Mouse (Mus musculus): ENCODE results near the gene Lrp4. TPM values are rescaled to one million over a fixed set of nuclear protein-coding genes. Genes with fewer than 3 reads are reported as not detected.

Gene Lrp4
- polyA plus RNA-seq, 1 experiment from 2014 or later, result 8.5 TPM

DNA sequence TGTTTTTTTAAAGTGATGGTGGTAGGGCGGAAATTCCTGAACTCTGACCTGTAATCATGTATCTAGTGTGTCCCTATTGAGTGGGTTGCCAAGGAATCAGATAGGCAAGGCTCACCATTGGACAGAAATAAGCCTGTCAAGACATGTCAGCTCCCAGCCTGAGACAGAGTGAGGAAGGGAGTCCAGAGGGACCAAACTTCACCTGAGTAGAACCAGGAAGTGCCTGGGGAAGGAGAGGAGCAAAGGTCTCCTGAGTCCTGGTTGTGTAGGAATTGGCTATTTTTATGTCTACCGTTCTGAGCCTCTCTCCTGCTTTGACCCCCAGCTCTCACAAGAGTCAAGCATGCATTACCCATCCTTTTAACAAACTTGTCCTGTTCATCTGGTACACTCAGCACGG is 8.6 kb downstream of the Lrp4 start:
- no peak overlapping the region for H3K4me3 ChIP-seq (ENCODE audit: low read depth, low read length)
- 78% methylated on average over 3 of the region's 3 CpGs for WGBS
- no peak overlapping the region for H3K9ac ChIP-seq (ENCODE audit: low read length)
- peaks cover 30% of the 10 kb centered on the region for H3K4me1 ChIP-seq (replicated peaks; ENCODE audit: control insufficient read depth, insufficient read depth, low read length)
- no peak overlapping the region for H3K4me2 ChIP-seq (ENCODE audit: low read length)
- H3K27ac ChIP-seq (ENCODE audit: low read depth), result no peak overlapping the region
- H3K9me3 ChIP-seq (ENCODE audit: control insufficient read depth, low read length), result no peaks in the 10 kb centered on the region
- H3K36me3 ChIP-seq (ENCODE audit: control insufficient read depth, insufficient read depth, low read length), result peaks cover 2% of the 10 kb centered on the region; the same call in 1 of the 2 replicates
- H3K27me3 ChIP-seq (replicated peaks; ENCODE audit: control insufficient read depth, insufficient read depth, low read length), result no peaks in the 10 kb centered on the region
- no peak for DNase-seq (ENCODE audit: low spot score)
- no peak for ATAC-seq (replicated peaks; ENCODE audit: low FRiP score, low TSS enrichment, low read depth)

DNA sequence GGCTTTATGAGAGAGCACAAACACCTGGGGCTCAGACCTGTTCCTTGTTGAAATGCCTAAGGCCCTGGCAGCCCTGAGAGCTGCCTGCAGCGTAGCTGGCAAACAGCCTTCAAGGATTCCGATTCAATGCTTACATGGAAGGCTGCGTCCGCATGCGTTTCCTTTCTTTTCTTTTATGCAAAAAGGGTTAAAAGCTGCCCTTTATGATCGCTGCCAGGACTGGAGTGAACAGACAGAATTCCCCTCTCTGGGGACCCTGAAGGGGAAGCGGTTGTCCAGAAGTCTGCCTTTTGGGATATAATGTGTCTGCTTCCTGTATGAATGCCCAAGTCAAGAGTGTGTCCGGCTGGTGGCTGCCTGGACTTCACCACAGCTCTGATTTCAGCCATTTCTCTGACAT is 10.3 kb downstream of the Lrp4 start:
- ATAC-seq (replicated peaks; ENCODE audit: low FRiP score, low TSS enrichment, low read depth) (no peak), DNase-seq (ENCODE audit: low spot score) (no peak)
- WGBS, result 66% methylated on average over 8 of the region's 8 CpGs
- H3K9ac ChIP-seq (ENCODE audit: low read length), result no peak overlapping the region
- no peaks in the 10 kb centered on the region for H3K27me3 ChIP-seq (replicated peaks; ENCODE audit: control insufficient read depth, insufficient read depth, low read length)
- no peak overlapping the region; the same call in 1 of the 2 replicates for H3K27ac ChIP-seq (ENCODE audit: low read depth)
- peaks cover 14% of the 10 kb centered on the region for H3K4me1 ChIP-seq (replicated peaks; ENCODE audit: control insufficient read depth, insufficient read depth, low read length)
- H3K36me3 ChIP-seq (ENCODE audit: control insufficient read depth, insufficient read depth, low read length), result peaks cover 14% of the 10 kb centered on the region
- H3K9me3 ChIP-seq (ENCODE audit: control insufficient read depth, low read length), result no peaks in the 10 kb centered on the region
- H3K4me3 ChIP-seq (ENCODE audit: low read depth, low read length), result no peak overlapping the region
- no peak overlapping the region for H3K4me2 ChIP-seq (ENCODE audit: low read length)

DNA sequence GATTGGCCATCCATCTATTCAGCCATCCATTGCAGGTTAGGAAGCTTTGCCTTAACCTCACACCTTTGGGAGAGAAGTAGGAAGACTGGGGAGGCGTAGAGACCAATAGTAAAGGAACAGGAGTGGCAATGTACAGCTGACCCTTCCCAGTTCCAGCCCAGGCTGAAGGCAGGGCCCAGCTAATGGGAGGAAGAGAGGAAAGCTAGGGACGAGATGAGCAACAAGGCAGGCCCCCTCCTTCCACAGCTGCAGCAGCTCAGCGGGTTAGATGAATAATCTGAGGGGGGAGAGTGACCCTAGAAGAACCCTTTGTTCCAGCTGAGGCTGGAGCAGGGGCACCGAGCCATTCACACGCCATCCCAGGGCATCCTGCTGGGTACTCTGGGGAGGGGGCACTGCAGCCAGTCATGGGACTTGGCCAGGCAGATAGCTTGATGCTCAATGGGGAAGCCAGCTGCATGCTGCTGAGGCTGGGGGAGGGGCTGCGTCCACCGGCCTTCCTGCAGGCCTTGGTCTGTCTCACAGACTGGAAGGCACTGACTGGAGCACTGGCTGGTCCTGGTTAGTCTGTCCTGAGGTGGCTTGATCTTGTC is 12.8 kb downstream of the Lrp4 start:
- no peak overlapping the region for H3K4me2 ChIP-seq (ENCODE audit: low read length)
- peaks cover 38% of the 10 kb centered on the region for H3K36me3 ChIP-seq (ENCODE audit: control insufficient read depth, insufficient read depth, low read length)
- 38% methylated on average over 7 of the region's 7 CpGs for WGBS
- H3K27ac ChIP-seq (ENCODE audit: low read depth), result no peak overlapping the region
- H3K4me3 ChIP-seq (ENCODE audit: low read depth, low read length), result no peak overlapping the region
- peaks cover 8% of the 10 kb centered on the region for H3K4me1 ChIP-seq (replicated peaks; ENCODE audit: control insufficient read depth, insufficient read depth, low read length)
- no peaks in the 10 kb centered on the region for H3K9me3 ChIP-seq (ENCODE audit: control insufficient read depth, low read length)
- DNase-seq (ENCODE audit: low spot score) (no peak), ATAC-seq (replicated peaks; ENCODE audit: low FRiP score, low TSS enrichment, low read depth) (no peak)
- no peaks in the 10 kb centered on the region for H3K27me3 ChIP-seq (replicated peaks; ENCODE audit: control insufficient read depth, insufficient read depth, low read length)
- no peak overlapping the region for H3K9ac ChIP-seq (ENCODE audit: low read length)

DNA sequence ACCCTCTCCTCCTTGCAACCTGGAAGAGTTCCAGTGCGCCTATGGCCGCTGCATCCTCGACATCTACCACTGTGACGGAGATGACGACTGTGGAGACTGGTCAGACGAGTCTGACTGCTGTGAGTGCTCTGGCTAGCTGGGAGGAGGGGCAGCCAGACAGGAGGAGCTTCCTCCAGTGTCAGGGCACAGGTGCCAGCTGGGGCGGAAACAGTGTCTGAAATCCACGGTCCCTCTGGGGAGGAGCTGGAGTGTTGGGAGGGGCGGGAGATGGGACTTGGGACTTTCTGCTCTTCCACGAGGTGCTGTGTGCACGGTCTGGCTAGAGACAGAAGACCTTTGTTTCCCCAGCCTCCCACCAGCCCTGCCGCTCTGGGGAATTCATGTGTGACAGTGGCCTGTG is 17.0 kb downstream of the Lrp4 start:
- ATAC-seq (replicated peaks; ENCODE audit: low FRiP score, low TSS enrichment, low read depth) (peak; percentile 84), DNase-seq (ENCODE audit: low spot score) (peak; percentile 79)
- H3K27ac ChIP-seq (ENCODE audit: low read depth), result no peak overlapping the region
- no peaks in the 10 kb centered on the region for H3K27me3 ChIP-seq (replicated peaks; ENCODE audit: control insufficient read depth, insufficient read depth, low read length)
- no peak overlapping the region for H3K4me3 ChIP-seq (ENCODE audit: low read depth, low read length)
- H3K9me3 ChIP-seq (ENCODE audit: control insufficient read depth, low read length), result no peaks in the 10 kb centered on the region
- peaks cover 8% of the 10 kb centered on the region; the same call in 1 of the 2 replicates for H3K4me1 ChIP-seq (replicated peaks; ENCODE audit: control insufficient read depth, insufficient read depth, low read length)
- no peak overlapping the region for H3K9ac ChIP-seq (ENCODE audit: low read length)
- peaks cover 77% of the 10 kb centered on the region for H3K36me3 ChIP-seq (ENCODE audit: control insufficient read depth, insufficient read depth, low read length)
- WGBS, result 56% methylated on average over 12 of the region's 12 CpGs
- H3K4me2 ChIP-seq (ENCODE audit: low read length), result no peak overlapping the region

DNA sequence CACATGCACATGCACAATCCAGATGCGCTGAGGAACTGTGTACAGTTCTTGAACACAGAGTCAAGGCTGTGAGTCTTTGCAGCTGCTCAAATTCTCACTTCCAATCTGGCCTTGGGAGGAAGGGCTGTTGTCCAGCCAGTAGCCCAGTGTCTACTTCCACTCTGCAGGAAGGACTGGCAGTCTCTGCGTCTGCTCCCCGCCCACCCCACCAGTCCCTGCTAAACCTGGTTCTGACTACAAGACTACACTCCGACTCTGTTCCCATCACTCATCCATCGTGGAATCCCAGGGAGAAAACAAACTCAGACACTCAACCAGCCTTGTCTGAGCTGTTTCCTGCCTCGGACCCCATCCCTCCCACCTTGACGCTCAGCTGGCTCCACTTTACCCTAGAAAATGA is 18.5 kb downstream of the Lrp4 start:
- no peak overlapping the region for H3K4me2 ChIP-seq (ENCODE audit: low read length)
- no peak overlapping the region for H3K9ac ChIP-seq (ENCODE audit: low read length)
- WGBS, result 61% methylated on average over 7 of the region's 7 CpGs
- no peak overlapping the region for H3K4me3 ChIP-seq (ENCODE audit: low read depth, low read length)
- no peaks in the 10 kb centered on the region for H3K4me1 ChIP-seq (replicated peaks; ENCODE audit: control insufficient read depth, insufficient read depth, low read length)
- no peak for ATAC-seq (replicated peaks; ENCODE audit: low FRiP score, low TSS enrichment, low read depth)
- H3K27me3 ChIP-seq (replicated peaks; ENCODE audit: control insufficient read depth, insufficient read depth, low read length), result no peaks in the 10 kb centered on the region
- H3K27ac ChIP-seq (ENCODE audit: low read depth), result no peak overlapping the region
- DNase-seq (ENCODE audit: low spot score), result no peak
- H3K9me3 ChIP-seq (ENCODE audit: control insufficient read depth, low read length), result no peaks in the 10 kb centered on the region
- peaks cover 88% of the 10 kb centered on the region for H3K36me3 ChIP-seq (ENCODE audit: control insufficient read depth, insufficient read depth, low read length)

DNA sequence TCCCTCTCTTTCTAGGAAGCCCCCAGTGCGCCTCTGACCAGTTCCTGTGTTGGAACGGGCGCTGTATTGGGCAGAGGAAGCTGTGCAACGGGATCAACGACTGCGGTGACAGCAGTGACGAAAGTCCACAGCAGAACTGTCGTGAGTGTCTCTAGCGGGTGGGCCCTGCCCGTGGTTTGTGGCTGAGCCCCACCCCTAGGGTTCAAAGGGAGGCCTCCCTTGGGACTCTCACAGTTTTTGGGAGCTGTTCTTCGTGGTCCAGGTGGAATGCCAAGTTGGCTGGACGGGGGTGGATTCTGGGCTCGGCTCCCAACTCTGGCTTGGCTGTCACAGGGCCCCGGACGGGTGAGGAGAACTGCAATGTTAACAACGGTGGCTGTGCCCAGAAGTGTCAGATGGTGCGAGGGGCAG is 18.9 kb downstream of the Lrp4 start:
- no peak for ATAC-seq (replicated peaks; ENCODE audit: low FRiP score, low TSS enrichment, low read depth)
- H3K9me3 ChIP-seq (ENCODE audit: control insufficient read depth, low read length), result no peaks in the 10 kb centered on the region
- no peak overlapping the region for H3K27ac ChIP-seq (ENCODE audit: low read depth)
- H3K36me3 ChIP-seq (ENCODE audit: control insufficient read depth, insufficient read depth, low read length), result peaks cover 83% of the 10 kb centered on the region
- no peaks in the 10 kb centered on the region for H3K4me1 ChIP-seq (replicated peaks; ENCODE audit: control insufficient read depth, insufficient read depth, low read length)
- H3K27me3 ChIP-seq (replicated peaks; ENCODE audit: control insufficient read depth, insufficient read depth, low read length), result no peaks in the 10 kb centered on the region
- DNase-seq (ENCODE audit: low spot score), result no peak
- no peak overlapping the region for H3K4me2 ChIP-seq (ENCODE audit: low read length)
- H3K9ac ChIP-seq (ENCODE audit: low read length), result no peak overlapping the region
- 74% methylated on average over 17 of the region's 17 CpGs for WGBS
- H3K4me3 ChIP-seq (ENCODE audit: low read depth, low read length), result no peak overlapping the region

DNA sequence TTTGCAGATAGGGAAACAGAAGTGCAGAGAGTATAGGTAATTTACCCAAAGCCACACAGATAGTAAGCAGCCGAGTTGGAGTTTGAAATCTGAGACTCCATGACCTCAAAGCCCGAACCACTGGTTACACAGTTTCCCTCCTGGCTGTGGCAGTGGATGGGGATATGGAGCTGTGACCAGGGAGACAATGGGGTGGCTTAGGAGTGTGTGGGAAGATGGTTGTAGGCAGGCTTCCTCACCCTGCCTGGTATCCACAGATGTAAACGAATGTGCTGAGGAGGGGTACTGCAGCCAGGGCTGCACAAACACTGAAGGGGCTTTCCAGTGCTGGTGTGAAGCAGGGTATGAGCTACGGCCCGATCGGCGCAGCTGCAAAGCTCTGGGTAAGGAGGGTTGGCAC is 19.5 kb downstream of the Lrp4 start:
- WGBS, result 82% methylated on average over 7 of the region's 7 CpGs
- no peaks in the 10 kb centered on the region for H3K9me3 ChIP-seq (ENCODE audit: control insufficient read depth, low read length)
- H3K4me3 ChIP-seq (ENCODE audit: low read depth, low read length), result no peak overlapping the region
- no peaks in the 10 kb centered on the region for H3K27me3 ChIP-seq (replicated peaks; ENCODE audit: control insufficient read depth, insufficient read depth, low read length)
- H3K27ac ChIP-seq (ENCODE audit: low read depth), result no peak overlapping the region
- no peak overlapping the region for H3K4me2 ChIP-seq (ENCODE audit: low read length)
- DNase-seq (ENCODE audit: low spot score), result no peak
- ATAC-seq (replicated peaks; ENCODE audit: low FRiP score, low TSS enrichment, low read depth), result no peak
- H3K4me1 ChIP-seq (replicated peaks; ENCODE audit: control insufficient read depth, insufficient read depth, low read length), result no peaks in the 10 kb centered on the region
- peaks cover 84% of the 10 kb centered on the region for H3K36me3 ChIP-seq (ENCODE audit: control insufficient read depth, insufficient read depth, low read length)
- H3K9ac ChIP-seq (ENCODE audit: low read length), result no peak overlapping the region

DNA sequence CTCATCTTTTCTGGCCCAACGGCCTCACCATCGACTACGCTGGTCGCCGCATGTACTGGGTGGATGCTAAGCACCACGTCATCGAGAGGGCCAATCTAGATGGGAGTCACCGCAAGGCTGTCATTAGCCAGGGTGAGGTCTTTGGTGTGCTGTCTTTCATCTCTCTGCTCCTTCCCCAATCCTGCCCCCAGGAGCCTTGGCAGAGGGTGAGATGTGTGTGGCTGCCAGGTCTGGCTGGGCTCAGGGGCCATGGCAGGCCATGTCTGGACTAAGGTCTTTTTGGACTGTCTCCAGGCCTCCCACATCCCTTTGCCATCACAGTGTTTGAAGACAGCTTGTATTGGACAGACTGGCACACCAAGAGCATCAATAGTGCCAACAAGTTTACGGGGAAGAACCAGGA is 23.1 kb downstream of the Lrp4 start:
- H3K4me2 ChIP-seq (ENCODE audit: low read length), result no peak overlapping the region
- 95% methylated on average over 9 of the region's 9 CpGs for WGBS
- no peak for ATAC-seq (replicated peaks; ENCODE audit: low FRiP score, low TSS enrichment, low read depth)
- no peak overlapping the region for H3K27ac ChIP-seq (ENCODE audit: low read depth)
- H3K27me3 ChIP-seq (replicated peaks; ENCODE audit: control insufficient read depth, insufficient read depth, low read length), result no peaks in the 10 kb centered on the region
- H3K9ac ChIP-seq (ENCODE audit: low read length), result no peak overlapping the region
- H3K36me3 ChIP-seq (ENCODE audit: control insufficient read depth, insufficient read depth, low read length), result peaks cover 68% of the 10 kb centered on the region
- no peaks in the 10 kb centered on the region for H3K9me3 ChIP-seq (ENCODE audit: control insufficient read depth, low read length)
- DNase-seq (ENCODE audit: low spot score), result no peak
- H3K4me1 ChIP-seq (replicated peaks; ENCODE audit: control insufficient read depth, insufficient read depth, low read length), result no peaks in the 10 kb centered on the region
- no peak overlapping the region for H3K4me3 ChIP-seq (ENCODE audit: low read depth, low read length)

DNA sequence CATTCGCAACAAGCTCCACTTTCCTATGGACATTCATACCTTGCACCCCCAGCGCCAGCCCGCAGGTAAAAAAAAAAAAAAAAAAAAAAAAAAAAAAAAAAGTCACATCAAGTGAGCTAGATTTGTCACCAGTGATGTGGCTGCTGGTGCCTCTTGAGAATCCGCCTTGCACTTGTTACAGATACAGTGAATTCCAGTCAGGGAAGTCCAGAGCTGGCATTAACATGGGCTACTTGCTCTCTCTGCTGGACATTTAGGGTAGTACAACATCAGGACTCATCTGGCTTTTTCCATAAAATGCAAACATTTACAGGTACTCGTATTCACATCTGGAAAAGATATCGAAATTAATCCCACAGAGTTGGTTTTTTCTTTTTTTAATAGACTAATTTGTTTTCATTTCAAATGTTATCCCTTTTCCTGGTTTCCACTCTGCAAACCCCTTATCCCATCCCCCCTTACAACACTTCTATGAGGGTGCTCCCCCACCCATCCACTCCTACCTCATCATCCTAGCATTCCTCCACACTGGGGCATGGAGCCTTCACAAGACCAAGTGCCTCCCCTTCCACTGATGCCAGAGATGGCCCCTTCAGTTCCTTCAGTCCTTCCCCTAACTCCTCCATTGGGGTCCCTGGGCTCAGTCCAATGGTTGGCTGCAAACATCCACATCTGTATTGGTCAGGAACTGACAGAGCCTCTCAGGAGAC is 23.6 kb downstream of the Lrp4 start:
- no peak overlapping the region for H3K4me3 ChIP-seq (ENCODE audit: low read depth, low read length)
- DNase-seq (ENCODE audit: low spot score) (no peak), ATAC-seq (replicated peaks; ENCODE audit: low FRiP score, low TSS enrichment, low read depth) (peak; percentile 43; the same call in 1 of the 2 replicates)
- H3K9me3 ChIP-seq (ENCODE audit: control insufficient read depth, low read length), result no peaks in the 10 kb centered on the region
- H3K4me1 ChIP-seq (replicated peaks; ENCODE audit: control insufficient read depth, insufficient read depth, low read length), result no peaks in the 10 kb centered on the region
- no peak overlapping the region for H3K4me2 ChIP-seq (ENCODE audit: low read length)
- H3K36me3 ChIP-seq (ENCODE audit: control insufficient read depth, insufficient read depth, low read length), result peaks cover 68% of the 10 kb centered on the region
- WGBS, result 70% methylated on average over 6 of the region's 6 CpGs
- H3K27me3 ChIP-seq (replicated peaks; ENCODE audit: control insufficient read depth, insufficient read depth, low read length), result no peaks in the 10 kb centered on the region
- H3K9ac ChIP-seq (ENCODE audit: low read length), result no peak overlapping the region
- H3K27ac ChIP-seq (ENCODE audit: low read depth), result no peak overlapping the region

Measured in intestine, embryonic 14.5 days (tissue).